Mouse (Mus musculus): ENCODE results near the gene Wdr90. TPM values are rescaled to one million over a fixed set of nuclear protein-coding genes. Genes with fewer than 3 reads are reported as not detected.
A peak's percentile ranks its signal among the peaks of the same experiment; 100 is the strongest.

The Wdr90 gene
- 1 to 10 TPM; 1.2 to 2.1 TPM for total RNA-seq (2021)
- long read RNA-seq, experiment 1, result 0 reads
- long read RNA-seq, experiment 2, partial matches to known transcripts, result 1 of 2 reads
- long read RNA-seq, experiment 2, other reads (novel, unspliced or antisense), result 1 of 2 reads

DNA sequence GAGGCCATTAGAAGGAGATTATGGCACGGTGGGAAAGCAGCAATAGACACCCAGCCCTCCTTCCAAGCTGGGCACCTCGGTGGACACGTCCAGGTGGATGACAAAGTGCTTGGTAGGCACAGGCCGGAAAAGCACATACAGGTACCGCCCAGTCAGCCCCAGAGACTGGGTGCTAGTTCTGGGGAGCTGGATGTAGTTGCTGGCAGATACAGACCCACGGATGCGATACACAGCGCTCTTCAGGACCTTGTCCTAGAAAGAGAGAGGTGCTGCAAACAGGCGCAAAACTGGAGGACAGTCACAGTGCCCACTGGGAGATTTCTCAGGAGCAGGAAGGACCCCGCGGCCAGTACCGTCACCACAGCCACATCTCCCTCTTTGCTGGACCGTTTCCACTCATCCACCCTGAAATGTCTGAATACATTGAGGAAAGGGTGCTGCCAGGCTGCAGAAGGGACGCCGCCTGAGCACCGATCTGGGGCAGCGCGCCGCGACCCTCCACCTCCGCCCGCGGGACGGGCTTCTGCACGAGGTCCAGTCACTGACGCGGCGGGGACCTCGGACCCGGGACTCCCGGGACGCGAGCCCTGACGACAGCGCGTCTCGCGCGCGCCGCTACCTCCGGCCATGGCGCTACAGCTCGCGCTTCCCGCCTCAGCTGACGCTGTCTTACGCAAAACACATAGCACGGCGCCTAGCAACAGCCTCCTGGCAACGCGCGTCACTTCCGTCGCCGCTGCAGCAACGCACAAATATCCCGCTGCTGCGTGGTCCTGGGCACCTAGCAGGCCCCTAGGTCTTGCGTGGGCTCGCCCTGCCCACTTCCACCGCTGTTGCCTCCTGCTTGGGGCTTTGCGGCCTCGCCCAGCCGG is at the start of gene Wdr90:
Wdr90 (minus strand) TSS at position 670 of the 872 bp plus-strand sequence.
- peak; percentile 89 for DNase-seq

DNA sequence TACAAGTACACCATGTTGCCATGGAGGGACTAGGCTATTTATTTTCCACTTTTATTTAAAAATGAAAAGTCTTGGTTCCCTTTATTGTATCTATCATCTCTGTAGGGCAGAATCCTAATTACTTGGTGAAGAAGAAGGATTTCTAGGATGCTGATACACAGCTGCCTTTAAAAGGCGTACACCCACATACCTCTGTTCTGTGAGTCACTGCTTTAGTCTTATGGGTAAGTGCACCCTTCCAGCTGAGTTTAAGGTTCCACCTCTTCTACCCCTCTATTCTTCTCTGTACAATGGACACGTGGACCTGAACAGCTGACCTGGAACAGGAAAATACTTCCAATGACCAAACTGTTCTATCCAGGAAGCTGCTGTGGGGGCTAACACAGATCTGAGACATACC is 46.3 kb upstream of the Wdr90 start:
- DNase-seq, result no peak

GRCm38 (mm10) chr17:25903061-25903460 is 41.8 kb upstream of the Wdr90 start:
- no peak for DNase-seq

GRCm38 (mm10) chr17:25900193-25900592 is 38.9 kb upstream of the Wdr90 start:
- DNase-seq, result no peak

DNA sequence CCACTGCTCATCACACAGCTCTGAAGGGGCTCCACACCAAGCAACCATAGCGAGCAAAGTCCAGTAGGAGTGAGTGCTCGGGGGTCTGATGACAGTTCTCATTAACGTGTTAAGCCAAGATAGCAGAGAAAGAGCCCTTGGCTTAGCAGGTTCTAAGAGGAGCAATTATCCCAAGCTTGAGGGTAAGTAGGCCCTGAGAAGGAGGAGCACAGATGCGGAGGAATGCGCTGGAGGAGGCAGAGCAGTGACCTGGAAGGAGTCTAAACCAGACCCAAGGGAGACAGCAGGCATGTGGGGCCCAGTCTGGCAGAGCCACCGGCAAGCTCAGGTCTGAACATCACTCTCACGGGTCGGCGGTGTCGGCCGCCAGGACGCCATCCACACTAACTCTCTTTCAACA is 34.6 kb upstream of the Wdr90 start:
- DNase-seq, result no peak

- DNase-seq, result no peak
Observed at GRCm38 (mm10) chr17:25895415-25895814, 34.1 kb upstream of the Wdr90 start.

- DNase-seq, result no peak
Observed at GRCm38 (mm10) chr17:25893975-25894617, 32.8 kb upstream of the Wdr90 start.

GRCm38 (mm10) chr17:25888837-25889236 is 27.5 kb upstream of the Wdr90 start:
- DNase-seq, result no peak

DNA sequence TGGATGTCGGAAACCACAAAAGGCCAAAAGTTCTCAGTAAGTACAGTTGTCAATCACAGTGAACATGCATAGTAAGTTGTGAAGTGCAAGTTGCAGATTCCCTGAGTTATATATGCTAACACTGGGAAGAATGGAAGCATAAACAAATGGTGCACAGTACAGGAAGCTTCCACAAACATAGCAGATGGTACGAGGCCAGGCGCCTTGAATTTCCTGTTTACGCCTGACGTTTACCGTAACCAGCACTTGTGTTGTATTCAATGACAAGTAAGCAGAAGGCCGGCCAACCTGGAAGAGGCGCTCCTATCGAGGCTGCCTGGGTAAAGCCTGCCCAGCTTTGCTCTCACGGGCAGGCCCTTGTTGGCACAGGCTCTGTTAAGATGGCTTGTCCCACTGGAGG is 26.2 kb upstream of the Wdr90 start:
- no peak for DNase-seq

GRCm38 (mm10) chr17:25886806-25887205 is 25.5 kb upstream of the Wdr90 start:
- no peak for DNase-seq

DNA sequence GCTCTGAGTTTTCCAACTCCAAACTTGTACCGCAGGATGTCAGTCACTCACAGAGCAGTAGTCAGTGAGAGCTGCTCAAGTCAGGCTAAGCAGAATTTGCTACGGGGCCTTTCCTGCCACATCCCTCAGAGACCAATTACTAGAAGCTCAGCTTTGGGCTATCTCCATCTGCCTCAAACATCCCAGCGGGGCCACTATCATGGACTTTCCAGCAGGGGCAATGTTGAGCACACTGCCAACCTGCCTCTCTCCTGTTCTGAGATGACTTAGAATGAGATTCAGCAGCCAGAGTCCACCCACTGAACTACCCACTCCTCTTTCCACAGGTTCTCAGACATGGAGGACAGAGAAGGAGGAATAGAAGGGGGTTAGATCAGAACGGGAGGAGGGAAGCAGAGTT is 24.3 kb upstream of the Wdr90 start:
- no peak for DNase-seq

GRCm38 (mm10) chr17:25883824-25884223 is 22.5 kb upstream of the Wdr90 start:
- DNase-seq, result no peak

DNA sequence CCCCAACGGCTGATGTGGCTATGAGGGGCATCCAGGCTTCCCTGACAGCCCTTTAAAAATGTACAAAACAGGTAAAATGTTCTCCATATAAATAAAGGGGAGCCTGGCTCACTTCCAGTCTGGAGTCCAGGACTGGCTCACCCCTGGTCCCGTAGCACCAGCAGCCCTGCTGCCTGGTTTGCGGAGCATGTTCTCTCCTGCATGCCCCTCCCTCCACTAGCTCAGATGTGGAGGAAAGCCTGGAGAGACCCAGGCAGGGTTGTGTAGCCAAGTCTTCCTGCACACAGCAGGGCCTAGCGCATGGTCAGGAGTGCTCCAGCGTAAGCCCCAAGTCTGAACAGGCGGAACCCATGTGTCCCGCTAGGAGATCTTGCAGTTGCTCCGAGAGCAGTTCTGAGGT is 22.0 kb upstream of the Wdr90 start:
- DNase-seq, result no peak

- DNase-seq, result no peak
Observed at GRCm38 (mm10) chr17:25882306-25882705, 21.0 kb upstream of the Wdr90 start.

DNA sequence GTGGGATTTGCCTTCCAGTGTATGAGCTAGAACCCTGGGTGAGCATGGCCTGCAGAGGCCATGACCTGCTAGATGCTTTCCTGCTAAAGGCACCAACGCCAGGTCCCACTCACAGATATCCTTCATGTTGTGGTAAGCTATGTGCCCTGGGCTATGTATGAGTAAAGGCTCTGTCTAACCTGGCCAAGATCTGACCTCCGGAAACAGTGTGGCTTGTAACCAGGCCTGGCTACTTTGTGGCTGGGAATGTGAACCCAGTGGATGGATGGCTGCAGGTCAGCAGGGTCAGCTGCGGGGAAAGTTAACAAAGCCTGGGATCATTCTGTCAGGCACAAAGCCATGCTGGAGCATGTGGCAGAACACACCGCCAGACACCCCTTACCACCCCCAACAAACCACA is 20.4 kb upstream of the Wdr90 start:
- no peak for DNase-seq

GRCm38 (mm10) chr17:25880913-25881641 is 19.8 kb upstream of the Wdr90 start:
- no peak for DNase-seq

DNA sequence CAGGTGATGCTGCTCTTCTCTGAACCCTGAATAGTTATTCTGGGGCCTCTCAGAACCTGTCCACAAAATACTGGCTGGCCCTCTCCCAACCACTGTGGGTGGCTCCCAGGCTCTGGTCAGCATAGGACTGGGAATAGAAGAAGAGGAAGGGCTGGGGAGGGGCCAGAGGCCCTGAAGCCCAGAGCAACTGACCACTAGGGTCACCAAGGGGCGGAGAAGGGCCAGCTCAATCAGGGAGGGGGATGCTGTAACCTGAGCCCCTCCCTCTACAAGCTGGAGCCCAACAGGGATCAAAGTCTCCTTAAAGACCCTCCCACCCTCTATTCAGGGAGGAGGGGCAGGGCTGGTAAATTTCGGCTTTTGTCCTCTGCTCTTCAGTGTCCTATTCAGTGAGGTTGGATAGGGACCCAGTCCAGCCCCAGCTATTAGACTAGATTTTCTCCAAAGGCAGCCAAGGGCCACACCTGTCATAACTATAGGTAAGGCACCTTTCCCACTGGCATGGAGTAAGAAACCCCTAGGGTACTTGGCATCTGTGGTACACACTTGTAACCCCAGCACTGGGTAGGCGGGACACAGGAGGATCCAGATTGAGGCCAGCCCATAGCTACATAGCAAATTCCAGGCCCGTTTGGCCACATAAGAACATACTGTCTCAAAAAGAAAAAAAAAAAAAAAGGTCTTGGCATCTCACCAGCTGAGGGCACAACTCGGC is 19.1 kb upstream of the Wdr90 start, which contains the start of gene Wfikkn1:
Wfikkn1 (minus strand) TSS at position 663 of the 715 bp plus-strand sequence.
- no peak for DNase-seq

DNA sequence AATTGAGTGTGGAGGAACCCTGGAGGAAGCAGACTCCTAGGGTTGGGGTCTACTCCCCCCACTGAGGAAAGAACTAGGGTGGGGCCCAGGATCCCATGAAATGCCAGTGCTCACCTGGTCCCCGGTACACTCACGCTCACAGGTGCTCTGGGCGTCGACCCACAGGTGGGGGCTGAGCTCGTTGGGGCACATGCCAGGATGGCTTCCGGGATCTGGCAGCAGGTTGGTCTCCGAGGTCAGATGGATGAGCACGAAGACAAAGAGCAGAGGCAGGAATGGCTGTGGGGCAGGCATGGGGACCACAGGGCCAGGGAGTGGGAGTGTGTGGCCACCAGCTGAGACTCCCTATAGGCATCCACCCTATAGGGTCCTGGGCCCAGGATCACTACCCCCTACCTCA is 18.4 kb upstream of the Wdr90 start:
- no peak for DNase-seq

- no peak for DNase-seq
Observed at GRCm38 (mm10) chr17:25879261-25879660, 18.0 kb upstream of the Wdr90 start.

GRCm38 (mm10) chr17:25878611-25879180 is 17.4 kb upstream of the Wdr90 start:
- DNase-seq, result no peak

DNA sequence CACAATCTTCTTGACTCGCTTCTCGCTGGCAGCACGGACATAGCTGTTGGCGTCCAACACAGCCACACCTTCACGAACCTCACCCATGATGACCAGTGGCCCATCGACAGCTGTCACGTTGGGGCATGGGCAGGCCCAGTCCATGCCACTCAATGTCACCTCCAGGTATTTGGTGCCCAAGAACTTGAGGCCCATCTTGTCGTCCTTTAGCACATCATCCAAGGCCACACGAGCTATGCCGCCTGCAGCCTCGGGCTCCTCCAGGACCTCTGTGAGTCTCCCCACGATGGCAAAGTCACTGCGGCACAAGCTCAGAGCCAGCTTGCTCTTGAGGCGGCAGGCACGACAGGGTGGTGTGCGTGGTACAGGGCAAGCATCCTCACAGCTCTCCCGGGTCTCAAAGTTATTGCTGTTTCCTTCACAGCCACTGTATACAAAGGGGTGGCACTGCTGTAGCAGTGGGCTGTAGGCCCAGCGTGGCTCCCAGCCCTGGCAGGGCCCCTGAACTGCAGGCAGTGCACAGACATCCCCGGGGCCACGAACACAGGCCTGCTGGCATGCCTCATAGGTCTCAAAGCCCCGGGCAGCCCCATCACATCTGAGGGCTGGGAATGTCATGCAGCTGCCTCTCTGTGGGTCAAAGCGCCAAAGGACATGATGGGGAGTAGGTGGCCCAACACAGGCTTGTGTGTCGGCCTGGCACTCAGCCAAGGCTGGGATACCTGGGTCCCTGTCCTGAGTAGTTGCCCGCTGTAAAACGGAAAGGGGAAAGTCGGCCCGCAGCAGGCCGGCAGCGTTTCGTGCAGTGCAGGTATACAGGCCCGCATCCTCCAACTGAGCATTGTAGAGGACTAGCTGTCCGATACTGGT is 16.7 kb upstream of the Wdr90 start:
- no peak for DNase-seq
